Comparison of ENCODE assay signal across 10 mouse cellular contexts in genomic region chr4:33663616-33664473, GRCm38 (mm10).
DNase-seq lines count a peak whose midpoint lies in the region; ATAC-seq and TF ChIP-seq lines count a peak whose summit lies in the region.
"Had no signal": no experiment of that assay in that cellular context is flagged by ENCODE, and none has a peak within 500 bp of the region (broad histone marks: within the 10 kb centered on the region; RNA-seq: fewer than 3 reads in every experiment).

No protein-coding gene starts in this region.

- H3K4me1 ChIP-seq in lung, embryonic 14.5 days (ENCODE audit: insufficient read depth), result peaks cover 4% of the 10 kb centered on the region; the same call in 1 of the 2 replicates
- peaks cover 10% of the 10 kb centered on the region for H3K4me1 ChIP-seq in embryonic facial prominence, embryonic 10.5 days
- peaks cover 20% of the 10 kb centered on the region for H3K4me1 ChIP-seq in forebrain, embryonic 16.5 days (replicated peaks; ENCODE audit: control insufficient read depth, insufficient read depth, low read length)
- peaks cover 11% of the 10 kb centered on the region for H3K4me1 ChIP-seq in midbrain, embryonic 12.5 days
- peaks cover 6% of the 10 kb centered on the region; the same call in 1 of the 2 replicates for H3K4me1 ChIP-seq in heart, embryonic 10.5 days
- H3K4me1 ChIP-seq in kidney, embryonic 15.5 days, result peaks cover 8% of the 10 kb centered on the region; the same call in 1 of the 2 replicates

- TF ChIP-seq CTCF in lung, embryonic 14.5 days (IDR thresholded peaks at IDR 0.05; ENCODE audit: low read depth), result no peak

- H3K4me3 ChIP-seq in lung, embryonic 14.5 days (ENCODE audit: low read depth, low read length), result no peak overlapping the region
- no peak overlapping the region for H3K4me3 ChIP-seq in embryonic facial prominence, embryonic 10.5 days
- no peak overlapping the region for H3K4me3 ChIP-seq in forebrain, embryonic 16.5 days (replicated peaks; ENCODE audit: low read length)
- H3K4me3 ChIP-seq in midbrain, embryonic 12.5 days, result no peak overlapping the region
- H3K4me3 ChIP-seq in heart, embryonic 10.5 days, result no peak overlapping the region
- H3K4me3 ChIP-seq in kidney, embryonic 15.5 days (replicated peaks), result no peak overlapping the region
- H3K4me3 ChIP-seq: gastrocnemius, adult 2 months had no signal

- H3K36me3 ChIP-seq in lung, embryonic 14.5 days (ENCODE audit: insufficient read depth), result no peaks in the 10 kb centered on the region
- H3K36me3 ChIP-seq in embryonic facial prominence, embryonic 10.5 days (replicated peaks), result no peaks in the 10 kb centered on the region
- H3K36me3 ChIP-seq in forebrain, embryonic 16.5 days (ENCODE audit: control insufficient read depth, insufficient read depth), result no peaks in the 10 kb centered on the region
- H3K36me3 ChIP-seq in midbrain, embryonic 12.5 days, result no peaks in the 10 kb centered on the region
- no peaks in the 10 kb centered on the region for H3K36me3 ChIP-seq in heart, embryonic 10.5 days
- no peaks in the 10 kb centered on the region for H3K36me3 ChIP-seq in kidney, embryonic 15.5 days
- H3K36me3 ChIP-seq: G1E had no signal

- peak; percentile 29 for DNase-seq in lung, embryonic 14.5 days
- DNase-seq in lung, postnatal 36 days, result no peak
- DNase-seq in embryonic facial prominence, embryonic 10.5 days (ENCODE audit: low spot score), result peak; percentile 11
- no peak for DNase-seq in heart, embryonic 10.5 days (ENCODE audit: low spot score)
- DNase-seq in ovary, adult 18-20 months (ENCODE audit: low spot score), result no peak
- DNase-seq: gastrocnemius, adult 2 months had no signal

- H3K27me3 ChIP-seq in lung, embryonic 14.5 days (ENCODE audit: insufficient read depth, low read length), result no peaks in the 10 kb centered on the region
- no peaks in the 10 kb centered on the region for H3K27me3 ChIP-seq in embryonic facial prominence, embryonic 10.5 days (replicated peaks; ENCODE audit: low read depth, poor library complexity, severe bottlenecking)
- H3K27me3 ChIP-seq in forebrain, embryonic 16.5 days (replicated peaks; ENCODE audit: control insufficient read depth, insufficient read depth, low read length), result no peaks in the 10 kb centered on the region
- H3K27me3 ChIP-seq in midbrain, embryonic 12.5 days, result no peaks in the 10 kb centered on the region
- peaks cover 5% of the 10 kb centered on the region; the same call in 1 of the 2 replicates for H3K27me3 ChIP-seq in heart, embryonic 10.5 days (ENCODE audit: insufficient read depth, poor library complexity, severe bottlenecking)
- H3K27me3 ChIP-seq in kidney, embryonic 15.5 days, result no peaks in the 10 kb centered on the region

- H3K27ac ChIP-seq in lung, embryonic 14.5 days (ENCODE audit: low read depth), result peak overlapping the region; percentile 36; the same call in 1 of the 2 replicates
- H3K27ac ChIP-seq in embryonic facial prominence, embryonic 10.5 days (replicated peaks), result no peak overlapping the region
- peak overlapping the region; percentile 62 for H3K27ac ChIP-seq in forebrain, embryonic 16.5 days (ENCODE audit: low read length)
- no peak overlapping the region for H3K27ac ChIP-seq in midbrain, embryonic 12.5 days (replicated peaks)
- no peak overlapping the region for H3K27ac ChIP-seq in heart, embryonic 10.5 days
- no peak overlapping the region for H3K27ac ChIP-seq in kidney, embryonic 15.5 days
- H3K27ac ChIP-seq: gastrocnemius, adult 2 months had no signal

- WGBS in lung, embryonic 14.5 days, result 47% methylated on average over 11 of the region's 11 CpGs
- whole genome bisulfite sequencing in embryonic facial prominence, embryonic 10.5 days, result 59% methylated on average over 11 of the region's 11 CpGs
- 47% methylated on average over 11 of the region's 11 CpGs for WGBS in forebrain, embryonic 16.5 days
- WGBS in midbrain, embryonic 12.5 days, result 55% methylated on average over 11 of the region's 11 CpGs
- WGBS in heart, embryonic 10.5 days, result 53% methylated on average over 11 of the region's 11 CpGs
- WGBS in kidney, embryonic 15.5 days, result 53% methylated on average over 11 of the region's 11 CpGs

- no peaks in the 10 kb centered on the region for H3K9me3 ChIP-seq in lung, embryonic 14.5 days (ENCODE audit: low read depth, low read length)
- H3K9me3 ChIP-seq in embryonic facial prominence, embryonic 10.5 days, result no peaks in the 10 kb centered on the region
- no peaks in the 10 kb centered on the region for H3K9me3 ChIP-seq in forebrain, embryonic 16.5 days (ENCODE audit: control insufficient read depth, low read length)
- H3K9me3 ChIP-seq in midbrain, embryonic 12.5 days, result no peaks in the 10 kb centered on the region
- no peaks in the 10 kb centered on the region for H3K9me3 ChIP-seq in heart, embryonic 10.5 days
- H3K9me3 ChIP-seq in kidney, embryonic 15.5 days (replicated peaks), result no peaks in the 10 kb centered on the region
- H3K9me3 ChIP-seq: G1E had no signal

- peak; percentile 44 for ATAC-seq in lung, embryonic 14.5 days (ENCODE audit: insufficient read depth)
- peak; percentile 42 for ATAC-seq in forebrain, embryonic 16.5 days
- peak; percentile 57 for ATAC-seq in midbrain, embryonic 12.5 days (ENCODE audit: low FRiP score, low read depth)
- no peak for ATAC-seq in kidney, embryonic 15.5 days (replicated peaks; ENCODE audit: low FRiP score)

- H3K9ac ChIP-seq in lung, embryonic 14.5 days, result no peak overlapping the region
- peak overlapping the region; percentile 41; the same call in 1 of the 2 replicates for H3K9ac ChIP-seq in forebrain, embryonic 16.5 days (replicated peaks; ENCODE audit: low read depth, low read length)
- H3K9ac ChIP-seq in midbrain, embryonic 12.5 days (replicated peaks), result no peak overlapping the region
- no peak overlapping the region for H3K9ac ChIP-seq in kidney, embryonic 15.5 days

- no peak overlapping the region for H3K4me2 ChIP-seq in lung, embryonic 14.5 days
- H3K4me2 ChIP-seq in forebrain, embryonic 16.5 days (ENCODE audit: low read length), result no peak overlapping the region
- H3K4me2 ChIP-seq in midbrain, embryonic 12.5 days (replicated peaks), result no peak overlapping the region
- H3K4me2 ChIP-seq in kidney, embryonic 15.5 days, result no peak overlapping the region

Comparison
In these comparisons a context has a peak if more than half of its experiments do, and no peak if none do; other contexts are left out.
1. DNase-seq: peak in lung, embryonic 14.5 days (single experiment) and embryonic facial prominence, embryonic 10.5 days (single experiment); none in lung, postnatal 36 days (single experiment), heart, embryonic 10.5 days (single experiment) and ovary, adult 18-20 months (single experiment).
2. H3K27ac ChIP-seq: peak in lung, embryonic 14.5 days (single experiment) and forebrain, embryonic 16.5 days (single experiment); none in embryonic facial prominence, embryonic 10.5 days (single experiment), midbrain, embryonic 12.5 days (single experiment), heart, embryonic 10.5 days (single experiment) and kidney, embryonic 15.5 days (single experiment).